ENCODE assay signal across 9 mouse cellular contexts in genomic region chr1:86339156-86339812, GRCm38 (mm10). TPM values are rescaled to one million over a fixed set of nuclear protein-coding genes. Genes with fewer than 3 reads are reported as not detected.
DNase-seq lines count a peak whose midpoint lies in the region; ATAC-seq lines count a peak whose summit lies in the region.
"Had no signal": no experiment of that assay in that cellular context is flagged by ENCODE, and none has a peak within 500 bp of the region (broad histone marks: within the 10 kb centered on the region; RNA-seq: fewer than 3 reads in every experiment).

No protein-coding gene starts in this region.

- no peak overlapping the region for H3K9ac ChIP-seq in hindbrain, embryonic 16.5 days (ENCODE audit: low read depth, low read length)

- H3K27me3 ChIP-seq in hindbrain, embryonic 16.5 days (replicated peaks; ENCODE audit: control insufficient read depth, insufficient read depth, low read length), result no peaks in the 10 kb centered on the region

- WGBS in hindbrain, embryonic 16.5 days, result 28% methylated on average over 4 of the region's 4 CpGs

- DNase-seq in T-cell, adult 2 months (ENCODE audit: low spot score), result peak; percentile 80
- peak; percentile 79 for DNase-seq in cerebellum, adult 9-11 months
- peak; percentile 38 to 83 for DNase-seq in frontal cortex, postnatal 14 days (ENCODE audit: low spot score in 2 of 2)
- DNase-seq in layer of hippocampus, postnatal 25 days (ENCODE audit: extremely low spot score in 1 of 2, low spot score in 1 of 2), result peak; percentile 69 to 95
- DNase-seq in lung, postnatal 36 days, result peak; percentile 93
- peak; percentile 88 to 92 for DNase-seq in right cerebral cortex, postnatal 10 days (ENCODE audit: low spot score in 2 of 2)
- DNase-seq in urinary bladder, postnatal 36 days (ENCODE audit: low spot score in 2 of 2), result peak; percentile 69 to 72

- no peaks in the 10 kb centered on the region for H3K36me3 ChIP-seq in hindbrain, embryonic 16.5 days (ENCODE audit: control insufficient read depth, insufficient read depth, low read length)

- no peaks in the 10 kb centered on the region for H3K4me1 ChIP-seq in hindbrain, embryonic 16.5 days (ENCODE audit: control insufficient read depth, insufficient read depth, low read depth, low read length)

- H3K4me2 ChIP-seq in hindbrain, embryonic 16.5 days (ENCODE audit: low read length), result no peak overlapping the region

- no peaks in the 10 kb centered on the region for H3K9me3 ChIP-seq in hindbrain, embryonic 16.5 days (ENCODE audit: control insufficient read depth, low read length)
- H3K9me3 ChIP-seq: megakaryocyte, embryonic 14.5 days had no signal

- peak; percentile 89 for ATAC-seq in hindbrain, embryonic 16.5 days

- no peak overlapping the region for H3K4me3 ChIP-seq in hindbrain, embryonic 16.5 days (ENCODE audit: low read length)
- H3K4me3 ChIP-seq: megakaryocyte, embryonic 14.5 days had no signal

- no peak overlapping the region for H3K27ac ChIP-seq in hindbrain, embryonic 16.5 days (ENCODE audit: low read depth, low read length)

RNA-seq across cellular contexts. Expression of gene Ncl, which starts 19.9 kb away (rescaled TPM):
- polyA plus RNA-seq in hindbrain, embryonic 16.5 days (2015; fragmentation: Nextera tagmentation; extraction: Ambion mirVana), result 205 and 214 TPM in 2 replicates
- 100 to 1,000 TPM; 126 to 148 TPM for total RNA-seq in layer of hippocampus, postnatal 25 days (2021)

RNA-seq across cellular contexts. Expression of gene B3gnt7, which starts 36.7 kb away (rescaled TPM):
- polyA plus RNA-seq in hindbrain, embryonic 16.5 days (2015; fragmentation: Nextera tagmentation; extraction: Ambion mirVana), result 9.9 and 10.6 TPM in 2 replicates
- total RNA-seq in layer of hippocampus, postnatal 25 days (2021), result 1 to 10 TPM; 1.5 to 1.6 TPM
